Mouse (Mus musculus): ENCODE measurements at regions not wholly inside any gene's neighbourhood (a gene's known extent, or its start where the extent isn't known, plus 50 kb on each side); places are given as distances from the start of the nearest gene placed in this dataset.
"Not testable (repeated sequence)": the region's sequence is repeated elsewhere in the genome, so short reads cannot be mapped to it uniquely, and the experiment has no call there.

- no peak for DNase-seq (ENCODE audit: low spot score in 2 of 2)
Measured at GRCm38 (mm10) chr3:6118721-6119120, 368.1 kb downstream of the Gm8797 start.

GRCm38 (mm10) chr3:6135754-6136153, 385.1 kb downstream of the Gm8797 start:
- DNase-seq (ENCODE audit: low spot score in 2 of 2): not testable (repeated sequence)

DNA sequence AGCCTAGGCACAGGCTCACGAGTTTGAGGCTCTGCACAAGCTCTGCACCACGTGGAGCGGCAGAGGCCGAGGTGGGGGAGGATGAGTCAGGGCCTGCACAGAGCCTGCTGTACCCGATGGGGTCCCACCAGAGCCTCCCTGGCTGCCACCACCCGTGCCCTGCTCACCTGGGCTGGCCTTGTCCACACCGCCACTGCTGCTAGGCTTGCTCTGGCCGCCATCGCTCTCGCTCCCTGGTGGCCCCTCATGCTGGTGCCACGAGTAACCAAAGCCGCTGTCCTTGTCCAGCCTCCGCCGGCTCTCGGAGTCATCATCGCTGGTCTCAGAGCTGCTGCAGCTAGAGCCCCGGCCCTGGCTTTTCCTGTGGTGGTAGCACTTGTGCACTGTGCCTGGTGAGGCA, 386.8 kb downstream of the Gm8797 start:
- no peak for DNase-seq (ENCODE audit: low spot score in 2 of 2)

DNA sequence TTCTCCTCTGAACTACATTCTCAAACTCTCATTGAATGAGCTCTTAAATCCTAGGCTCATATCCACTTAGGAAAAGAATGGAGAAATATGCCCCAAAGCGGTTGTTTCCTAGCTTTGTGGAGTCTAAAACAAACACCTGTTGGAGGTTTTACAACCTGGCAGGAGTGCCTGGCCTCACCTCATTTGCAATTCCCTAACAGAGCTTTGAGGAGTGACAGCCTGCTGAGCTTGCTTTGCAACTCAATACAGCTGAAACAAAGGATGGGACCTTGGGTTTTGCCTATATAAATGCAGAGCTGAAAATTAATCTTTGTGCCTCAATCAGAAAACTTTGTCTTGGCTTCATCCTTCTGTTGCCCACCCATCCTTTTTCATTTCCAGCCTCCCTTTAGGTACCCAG, 423.2 kb downstream of the Gm8797 start:
- DNase-seq (ENCODE audit: low spot score in 2 of 2): no peak

GRCm38 (mm10) chr3:6182533-6182932, 431.9 kb downstream of the Gm8797 start:
- DNase-seq (ENCODE audit: low spot score in 2 of 2): no peak

- no peak for DNase-seq (ENCODE audit: low spot score in 2 of 2)
Measured at GRCm38 (mm10) chr3:6183400-6183799, 432.8 kb downstream of the Gm8797 start.

- no peak for DNase-seq (ENCODE audit: low spot score in 2 of 2)
Measured at GRCm38 (mm10) chr3:6204656-6205055, 415.6 kb downstream of the 1700008P02Rik start.

DNA sequence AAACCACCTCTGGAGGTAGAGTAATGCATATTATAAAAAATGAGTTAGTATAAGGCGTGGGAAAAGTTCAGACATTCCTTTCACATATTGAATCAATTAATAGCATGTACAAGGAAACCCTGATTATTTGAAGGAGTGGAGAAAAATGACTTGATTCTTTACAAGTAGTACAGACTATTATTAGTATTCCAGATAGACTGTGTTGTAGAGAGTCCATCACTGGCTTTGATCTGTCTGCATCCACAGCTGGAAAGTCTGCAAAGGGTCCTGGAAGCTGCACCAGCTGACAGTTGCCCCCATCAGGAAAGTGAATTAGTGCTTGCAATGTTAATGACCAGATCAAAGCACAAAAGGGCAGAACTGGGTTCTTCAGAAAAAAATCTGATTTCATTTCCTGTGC, 391.6 kb downstream of the 1700008P02Rik start:
- no peak for DNase-seq (ENCODE audit: low spot score in 2 of 2)
